Mouse (Mus musculus): ENCODE data around the gene Gm20835. TPM values are rescaled to one million over a fixed set of nuclear protein-coding genes. Genes with fewer than 3 reads are reported as not detected.
"Not testable (repeated sequence)": the region's sequence is repeated elsewhere in the genome, so short reads cannot be mapped to it uniquely, and the experiment has no call there.

The Gm20835 gene
- total RNA-seq (2021), result not detected

DNA sequence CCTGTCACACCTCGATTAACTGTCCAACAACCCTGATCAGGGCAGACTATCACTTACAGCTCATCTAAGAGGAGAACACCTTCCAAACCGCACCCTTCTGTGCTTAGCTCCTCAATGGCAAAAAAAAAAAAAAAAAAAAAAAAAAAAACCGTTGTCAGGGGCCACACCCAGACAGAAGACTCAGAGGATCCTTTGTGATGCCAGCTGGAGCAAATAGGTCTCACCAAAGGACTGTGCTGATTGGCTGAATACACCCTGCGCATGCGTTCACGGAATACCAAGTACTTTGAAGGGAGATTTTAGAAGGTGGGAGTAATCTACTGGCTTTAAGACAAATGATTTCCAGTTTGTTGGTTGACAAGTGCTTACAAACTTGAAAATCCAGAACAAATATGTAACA lies at the start of gene Gm20835:
Gene Gm20835 (minus strand): TSS at position 101 of the 400 bp plus-strand sequence.
- DNase-seq (ENCODE audit: low spot score in 2 of 2); intact Hi-C loops (cut with DNase I): not testable (repeated sequence)

Measured in left cerebral cortex, postnatal 25 days (tissue).